Mouse (Mus musculus): ENCODE results near the gene Tnr.

The Tnr gene

GRCm38 (mm10) chr1:159523578-159523977 lies at the start of gene Tnr:
Gene Tnr (plus strand): TSS chr1:159523769.
- DNase-seq (ENCODE audit: low read depth) = no peak

GRCm38 (mm10) chr1:159489853-159490435 lies 33.6 kb upstream of the Tnr start:
- DNase-seq (ENCODE audit: low read depth) = no peak

DNA sequence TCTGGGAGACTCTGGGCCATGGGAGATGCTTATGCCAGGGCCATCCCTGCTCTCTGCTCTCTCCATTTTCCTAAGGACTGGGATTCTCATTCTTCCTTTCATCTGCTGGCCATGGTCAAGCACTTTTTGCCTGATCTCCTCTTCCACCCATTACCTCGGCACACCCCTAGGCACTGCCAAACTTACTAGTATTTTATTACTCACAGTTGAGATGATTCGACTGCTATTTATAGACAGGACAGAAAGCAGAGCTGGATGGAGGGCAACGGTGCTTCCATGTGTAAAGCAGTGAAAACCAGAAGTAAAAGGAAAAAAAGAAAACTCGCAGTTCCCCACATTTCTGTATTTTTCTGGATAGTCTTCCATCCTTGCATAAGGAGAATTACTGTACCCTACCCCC lies 31.0 kb upstream of the Tnr start:
- DNase-seq (ENCODE audit: low read depth) = no peak

DNA sequence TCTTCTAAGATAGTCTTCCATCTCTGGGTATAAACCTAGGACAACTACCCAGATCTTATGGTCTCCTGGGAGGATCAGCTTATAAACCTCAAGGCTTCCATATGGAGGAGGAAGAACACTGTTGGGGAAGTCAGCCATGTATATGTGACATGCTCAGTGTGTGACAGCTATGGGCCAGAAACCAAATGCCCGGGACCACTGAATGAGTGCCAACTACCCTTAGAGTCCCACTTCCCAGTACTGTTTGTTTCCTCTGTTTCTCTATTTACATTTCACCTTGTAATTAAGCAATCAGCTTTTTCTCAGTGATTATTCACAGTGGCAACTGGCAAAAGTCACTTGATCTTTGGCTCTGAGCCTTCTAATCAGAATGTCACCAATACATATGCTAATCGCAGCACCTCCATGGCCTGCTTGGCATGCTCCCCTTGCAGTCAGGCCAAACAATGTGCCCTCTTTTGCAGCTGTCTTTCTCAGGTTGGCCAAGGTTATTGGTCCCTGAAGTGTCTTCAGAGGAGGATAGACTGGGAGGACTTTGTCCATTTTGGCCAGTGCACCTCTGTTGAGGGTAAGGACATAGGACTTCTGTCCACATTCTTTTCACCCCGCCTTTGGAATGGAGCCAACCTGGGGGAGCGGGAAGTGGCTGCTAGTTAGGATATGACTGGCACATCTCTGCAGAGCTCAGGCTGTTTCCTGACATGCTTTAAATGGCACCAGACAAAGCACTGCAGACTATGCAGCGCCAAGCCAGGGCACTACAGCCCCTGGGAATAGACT lies 29.7 kb upstream of the Tnr start:
- DNase-seq (ENCODE audit: low read depth) = no peak

GRCm38 (mm10) chr1:159498236-159498635 lies 25.3 kb upstream of the Tnr start:
- DNase-seq (ENCODE audit: low read depth) = no peak

GRCm38 (mm10) chr1:159499806-159500460 lies 23.6 kb upstream of the Tnr start:
- DNase-seq (ENCODE audit: low read depth) = no peak

DNA sequence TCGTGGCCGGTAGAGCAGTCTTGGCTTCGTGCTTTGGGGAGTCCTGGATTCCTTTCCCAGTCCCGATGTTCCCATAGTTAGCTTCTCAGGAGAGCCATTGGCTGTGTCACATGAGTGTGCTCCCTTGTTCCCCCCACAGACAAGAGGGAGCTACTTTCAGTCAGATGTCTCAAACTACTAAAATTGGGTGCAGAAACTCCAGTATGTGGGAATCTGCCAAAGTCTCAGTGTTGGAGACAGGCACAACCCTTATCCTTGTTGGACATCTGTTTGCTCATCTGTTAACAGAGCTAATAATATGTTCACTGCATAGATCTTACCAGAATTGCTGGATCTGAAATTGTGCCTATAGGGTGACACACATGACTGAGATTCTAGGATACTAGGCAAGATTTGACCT lies 21.7 kb upstream of the Tnr start:
- no peak for DNase-seq (ENCODE audit: low read depth)

DNA sequence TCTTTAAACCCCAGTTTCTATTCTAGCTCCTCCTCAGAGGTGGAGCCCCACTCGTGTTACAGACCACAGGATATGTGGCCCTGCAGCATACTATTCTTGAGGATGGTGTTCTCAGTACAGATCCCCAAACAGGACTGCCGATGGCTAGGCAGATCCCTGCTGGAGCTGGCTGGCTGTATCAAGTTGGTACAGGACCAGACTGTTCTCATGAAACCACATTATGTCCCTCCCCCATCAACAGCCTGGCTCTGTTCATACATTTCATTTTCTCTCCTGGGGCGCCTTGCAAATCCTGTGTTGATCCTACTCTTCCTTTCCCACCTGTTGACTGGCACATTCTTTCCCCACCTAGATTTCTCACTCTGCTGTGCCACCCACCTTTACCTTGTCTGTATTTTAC lies 12.9 kb upstream of the Tnr start:
- no peak for DNase-seq (ENCODE audit: low read depth)

- no peak for DNase-seq (ENCODE audit: low read depth)
Observed at GRCm38 (mm10) chr1:159517647-159518046, 5.9 kb upstream of the Tnr start.

- no peak for DNase-seq (ENCODE audit: low read depth)
Observed at GRCm38 (mm10) chr1:159519206-159519605, 4.4 kb upstream of the Tnr start.

DNA sequence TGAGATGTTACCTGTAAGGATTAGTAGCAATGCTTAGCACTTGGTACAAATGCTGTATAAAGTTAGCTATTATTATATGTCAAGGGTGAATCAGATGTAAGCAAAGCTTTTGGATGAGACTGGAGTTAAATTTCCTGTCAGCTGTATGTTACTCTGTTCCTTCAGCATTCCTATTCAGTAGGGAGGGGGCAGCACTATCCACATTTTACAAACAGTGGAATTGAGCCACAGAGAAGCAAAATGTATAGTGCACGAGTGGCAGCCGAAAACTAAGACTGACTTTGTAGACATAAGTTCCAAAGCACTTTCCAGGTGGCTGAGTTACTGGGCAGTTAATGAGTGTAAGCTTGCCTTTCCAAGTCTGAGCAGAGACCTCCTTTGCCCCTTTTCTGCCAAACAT lies 500 bp upstream of the Tnr start:
- no peak for DNase-seq (ENCODE audit: low read depth)

DNA sequence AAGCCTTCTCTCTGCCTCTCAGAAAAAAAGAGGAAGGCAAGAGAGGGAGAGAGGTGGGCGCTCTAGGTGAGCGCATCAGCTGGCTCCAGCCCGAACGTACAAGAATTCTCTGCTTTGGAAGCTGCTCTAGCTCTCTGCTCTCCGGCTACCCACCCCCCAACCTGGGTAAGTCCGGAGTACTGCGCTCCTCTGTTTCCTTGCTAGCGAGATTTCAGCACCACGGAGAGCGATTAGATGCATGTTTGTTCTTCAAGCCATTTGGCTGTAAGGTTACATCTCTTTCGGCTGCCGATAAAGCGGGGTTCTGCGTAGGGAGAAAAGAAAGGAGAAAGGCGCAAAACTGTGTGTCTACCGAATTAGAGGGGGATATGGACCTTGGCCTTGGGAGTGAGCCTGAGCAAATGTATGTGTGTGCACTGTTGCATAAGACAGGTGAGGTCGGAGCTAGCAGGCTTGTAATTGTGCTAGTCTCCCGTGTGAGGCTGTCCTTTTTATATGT lies 531 bp downstream of the Tnr start:
- peak; percentile 40 for DNase-seq (ENCODE audit: low read depth)

GRCm38 (mm10) chr1:159532841-159533569 lies 9.4 kb downstream of the Tnr start:
- no peak for DNase-seq (ENCODE audit: low read depth)

DNA sequence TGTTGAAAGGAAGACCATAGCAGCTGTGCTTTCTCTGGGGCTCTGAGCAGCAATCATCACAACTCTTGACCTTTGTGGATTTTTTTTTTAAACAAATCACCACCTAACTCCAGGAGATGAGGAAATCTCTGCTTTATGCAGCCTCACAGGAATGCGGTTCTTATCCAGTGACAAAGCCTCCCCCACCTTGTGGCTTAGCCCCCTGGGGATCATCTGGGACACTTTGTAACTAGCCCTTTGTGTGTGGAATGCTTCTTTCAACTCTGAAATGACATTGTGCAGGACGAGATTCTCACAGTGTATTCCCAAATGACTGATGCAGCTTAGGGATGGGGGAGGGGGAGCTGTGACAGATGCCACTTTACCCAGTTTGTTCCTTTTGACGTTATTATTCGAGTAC lies 12.0 kb downstream of the Tnr start:
- DNase-seq (ENCODE audit: low read depth) = no peak

- no peak for DNase-seq (ENCODE audit: low read depth)
Observed at GRCm38 (mm10) chr1:159537541-159537940, 14.0 kb downstream of the Tnr start.

DNA sequence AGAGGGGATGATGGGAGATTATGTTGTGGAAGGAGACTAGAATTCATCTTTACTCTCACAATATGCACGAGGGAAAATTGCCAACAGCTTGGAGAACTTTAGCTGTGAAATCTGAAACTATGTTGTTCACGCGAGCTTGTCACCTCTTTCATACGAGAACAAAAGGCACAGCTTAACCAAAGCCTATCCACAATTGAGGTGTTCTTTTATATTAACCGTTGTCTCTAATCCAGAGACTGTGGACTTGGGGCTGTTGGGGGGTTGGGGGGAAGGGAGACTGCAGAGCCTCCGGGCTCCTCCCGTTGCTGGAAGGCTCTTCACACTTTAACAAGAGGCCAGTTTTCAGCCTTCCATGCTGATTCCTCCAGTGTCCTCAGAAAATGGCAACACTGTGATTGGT lies 14.5 kb downstream of the Tnr start:
- no peak for DNase-seq (ENCODE audit: low read depth)

- DNase-seq (ENCODE audit: low read depth) = no peak
Observed at GRCm38 (mm10) chr1:159545470-159546145, 22.0 kb downstream of the Tnr start.

DNA sequence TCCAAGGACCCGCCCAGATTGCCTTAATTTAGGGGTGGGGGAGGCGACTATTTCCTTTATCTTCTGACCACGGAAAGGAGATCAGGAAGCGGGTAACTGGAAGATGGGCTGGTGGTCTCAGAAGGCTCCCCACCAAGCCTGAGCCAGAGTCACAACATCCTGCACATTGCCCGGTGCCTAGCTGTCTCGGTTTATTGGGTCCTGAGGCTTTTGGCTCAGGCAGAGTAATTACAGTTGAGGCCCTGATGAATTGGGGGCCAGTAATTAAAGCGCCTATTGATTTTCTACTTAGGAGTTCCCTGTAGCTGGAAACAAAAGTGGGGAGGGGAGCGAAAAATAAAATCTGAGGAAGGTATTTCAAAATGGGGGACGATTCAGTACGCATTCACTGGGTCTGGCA lies 27.5 kb downstream of the Tnr start:
- DNase-seq (ENCODE audit: low read depth) = no peak

DNA sequence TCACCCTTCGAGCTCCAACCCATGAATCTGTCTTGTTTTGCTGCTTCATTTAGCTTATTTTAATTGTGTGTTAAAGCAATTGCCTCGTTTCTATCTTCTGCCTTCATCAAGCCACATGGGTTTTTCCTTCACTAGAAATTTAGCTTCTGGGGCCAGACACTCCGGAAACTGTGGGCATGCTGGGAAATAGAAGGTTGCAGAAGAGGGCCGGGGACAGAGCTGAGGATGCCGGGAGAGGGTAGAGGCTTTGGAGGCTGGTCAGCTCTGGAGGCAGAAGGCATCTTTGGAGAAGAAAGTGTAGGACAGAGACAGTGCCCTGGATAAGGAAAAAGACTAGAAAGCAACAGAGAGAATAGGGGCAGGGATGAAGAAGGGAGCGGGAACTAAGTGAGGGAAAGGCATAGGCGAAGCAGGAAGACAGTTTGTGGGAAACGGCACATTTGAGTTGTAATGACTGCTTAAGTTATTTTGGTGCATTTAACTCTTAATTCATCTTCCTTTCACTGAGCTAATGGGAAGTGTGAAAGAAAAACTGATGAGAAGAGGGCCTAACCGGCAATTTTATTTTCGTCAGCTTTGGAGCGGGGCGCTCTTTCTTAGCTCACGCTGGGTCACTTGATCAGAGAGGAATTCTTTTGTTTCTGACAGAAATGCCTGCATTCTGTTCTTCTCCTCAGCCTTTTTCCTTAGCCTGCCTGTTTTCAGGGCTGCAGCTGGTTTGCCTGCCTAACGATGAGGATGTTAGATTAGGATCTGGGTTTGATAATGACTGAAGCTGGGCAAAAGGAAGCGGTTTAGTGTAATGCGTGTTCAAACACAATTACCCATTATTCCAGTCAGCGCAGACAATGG lies 28.2 kb downstream of the Tnr start:
- DNase-seq (ENCODE audit: low read depth) = no peak

GRCm38 (mm10) chr1:159561616-159562015 lies 38.0 kb downstream of the Tnr start:
- no peak for DNase-seq (ENCODE audit: low read depth)

DNA sequence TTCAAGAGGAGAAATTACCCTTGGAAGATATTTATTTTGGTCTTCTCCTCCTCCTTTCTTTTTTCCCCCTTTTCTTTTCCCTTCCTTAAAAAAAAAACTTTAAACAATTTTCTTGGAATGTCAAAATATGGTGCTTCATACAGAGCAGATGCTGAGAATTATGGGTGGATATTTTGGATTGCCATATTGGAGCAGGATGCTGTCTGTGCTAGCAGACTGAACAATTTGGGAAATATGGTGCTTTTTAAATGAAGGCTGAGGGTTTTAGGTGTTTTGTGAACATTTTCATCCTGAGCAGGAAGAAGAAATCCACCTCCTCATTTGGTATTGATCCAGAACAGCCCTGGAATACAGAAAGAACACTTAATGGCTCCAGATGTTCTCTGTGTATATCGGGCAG lies 41.6 kb downstream of the Tnr start:
- DNase-seq (ENCODE audit: low read depth) = no peak

All from c-Kit-positive CD71-positive TER-119-negative erythroid progenitor cells, embryonic 14.5 days (primary cell).